Mouse (Mus musculus): ENCODE measurements around the gene Myh15. TPM values are rescaled to one million over a fixed set of nuclear protein-coding genes. Genes with fewer than 3 reads are reported as not detected.
"Not testable (repeated sequence)": the region's sequence is repeated elsewhere in the genome, so short reads cannot be mapped to it uniquely, and the experiment has no call there.

The Myh15 gene
- polyA plus RNA-seq, 1 experiment from 2014 or later = not detected

DNA sequence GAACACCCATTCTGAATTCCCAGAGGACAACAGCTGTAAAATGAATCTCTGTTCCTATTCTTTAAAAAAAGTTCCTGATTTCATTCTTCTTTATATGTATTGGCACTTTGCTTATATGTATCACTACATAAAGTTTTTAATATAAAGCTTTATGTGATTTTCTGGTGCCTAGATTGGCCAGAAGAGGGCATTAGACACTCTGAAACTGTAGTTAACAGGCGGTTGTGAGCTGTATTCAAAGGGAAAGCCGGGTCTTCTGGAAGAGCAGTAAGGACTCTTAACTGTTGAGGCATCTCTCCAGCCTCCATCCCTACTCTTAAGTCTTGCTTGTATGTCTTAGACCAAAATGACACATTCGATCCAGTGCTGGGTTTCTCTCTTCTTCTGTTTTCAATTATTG lies 139.0 kb downstream of the Myh15 start:
- Histone ChIP-seq H3K27me3 (ENCODE audit: control insufficient read depth, insufficient read depth, low read length) (no peaks in the 10 kb centered on the region), H3K4me3 (ENCODE audit: low read depth, low read length) (no peak overlapping the region), H3K9ac (ENCODE audit: low read depth, low read length) (no peak overlapping the region), H3K4me2 (no peak overlapping the region), H3K27ac (ENCODE audit: low read depth, low read length) (no peak overlapping the region), H3K9me3 (replicated peaks; ENCODE audit: control insufficient read depth, low read length) (no peaks in the 10 kb centered on the region), H3K36me3 (ENCODE audit: control insufficient read depth, insufficient read depth, low read length) (no peaks in the 10 kb centered on the region), H3K4me1 (ENCODE audit: control insufficient read depth, insufficient read depth, low read length) (no peaks in the 10 kb centered on the region)
- 60% methylated on average over 3 of the region's 3 CpGs for WGBS (ENCODE audit: insufficient replicate concordance)
- no peak for ATAC-seq (replicated peaks; ENCODE audit: insufficient number of reproducible peaks, low FRiP score, low TSS enrichment)

DNA sequence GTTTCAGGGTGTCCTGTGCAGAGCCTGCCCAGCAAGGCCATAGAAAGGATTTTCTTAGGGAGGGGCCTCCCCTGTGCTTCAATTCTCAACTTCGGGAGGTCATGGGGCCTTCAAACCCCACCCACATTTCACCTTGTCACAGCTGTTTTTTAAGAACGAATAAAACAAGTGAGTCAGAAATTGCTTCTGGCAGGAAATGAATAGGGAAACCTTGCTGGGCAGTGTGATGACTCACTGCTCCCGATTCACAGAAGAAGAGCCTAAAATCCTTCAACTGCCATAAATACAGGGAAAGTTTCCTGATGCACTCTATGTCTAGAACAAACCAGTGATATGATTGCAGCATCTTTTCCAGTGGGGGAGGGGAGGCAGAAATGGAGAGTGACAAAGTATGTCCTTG lies 140.7 kb downstream of the Myh15 start:
- Histone ChIP-seq H3K4me1 (ENCODE audit: control insufficient read depth, insufficient read depth, low read length) (no peaks in the 10 kb centered on the region), H3K4me3 (ENCODE audit: low read depth, low read length) (no peak overlapping the region), H3K9ac (ENCODE audit: low read depth, low read length) (no peak overlapping the region), H3K4me2 (no peak overlapping the region), H3K27me3 (ENCODE audit: control insufficient read depth, insufficient read depth, low read length) (no peaks in the 10 kb centered on the region), H3K9me3 (replicated peaks; ENCODE audit: control insufficient read depth, low read length) (no peaks in the 10 kb centered on the region), H3K36me3 (ENCODE audit: control insufficient read depth, insufficient read depth, low read length) (no peaks in the 10 kb centered on the region), H3K27ac (ENCODE audit: low read depth, low read length) (no peak overlapping the region)
- 57% methylated on average over 3 of the region's 3 CpGs for WGBS (ENCODE audit: insufficient replicate concordance)
- ATAC-seq (replicated peaks; ENCODE audit: insufficient number of reproducible peaks, low FRiP score, low TSS enrichment) = no peak

DNA sequence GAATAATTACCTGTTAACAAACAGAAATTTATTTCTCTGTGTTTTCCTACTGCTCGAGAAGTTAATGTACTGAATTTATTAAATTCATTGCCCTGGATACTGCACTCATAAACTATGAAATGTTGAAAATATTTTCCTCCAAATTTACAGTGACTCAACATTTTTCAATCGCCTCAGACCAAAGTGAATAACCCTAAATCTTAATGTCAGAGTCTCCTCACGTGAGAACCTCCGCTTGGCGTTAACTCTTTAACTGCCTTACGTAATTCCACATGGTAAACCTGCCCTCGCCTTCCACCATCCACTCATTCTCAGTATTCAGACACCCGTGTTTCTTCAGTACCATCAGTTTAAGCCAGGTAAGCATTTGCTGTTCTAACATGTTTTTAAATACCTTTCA lies 166.4 kb downstream of the Myh15 start:
- no peak overlapping the region for H3K4me2 ChIP-seq
- no peaks in the 10 kb centered on the region for H3K36me3 ChIP-seq (ENCODE audit: control insufficient read depth, insufficient read depth, low read length)
- no peak for ATAC-seq (replicated peaks; ENCODE audit: insufficient number of reproducible peaks, low FRiP score, low TSS enrichment)
- WGBS (ENCODE audit: insufficient replicate concordance) = 76% methylated on average over 8 of the region's 8 CpGs
- no peak overlapping the region for H3K4me3 ChIP-seq (ENCODE audit: low read depth, low read length)
- H3K9me3 ChIP-seq (replicated peaks; ENCODE audit: control insufficient read depth, low read length) = peaks cover 2% of the 10 kb centered on the region; the same call in 1 of the 2 replicates
- H3K9ac ChIP-seq (ENCODE audit: low read depth, low read length) = no peak overlapping the region
- H3K27ac ChIP-seq (ENCODE audit: low read depth, low read length) = no peak overlapping the region
- no peaks in the 10 kb centered on the region for H3K27me3 ChIP-seq (ENCODE audit: control insufficient read depth, insufficient read depth, low read length)
- no peaks in the 10 kb centered on the region for H3K4me1 ChIP-seq (ENCODE audit: control insufficient read depth, insufficient read depth, low read length)

DNA sequence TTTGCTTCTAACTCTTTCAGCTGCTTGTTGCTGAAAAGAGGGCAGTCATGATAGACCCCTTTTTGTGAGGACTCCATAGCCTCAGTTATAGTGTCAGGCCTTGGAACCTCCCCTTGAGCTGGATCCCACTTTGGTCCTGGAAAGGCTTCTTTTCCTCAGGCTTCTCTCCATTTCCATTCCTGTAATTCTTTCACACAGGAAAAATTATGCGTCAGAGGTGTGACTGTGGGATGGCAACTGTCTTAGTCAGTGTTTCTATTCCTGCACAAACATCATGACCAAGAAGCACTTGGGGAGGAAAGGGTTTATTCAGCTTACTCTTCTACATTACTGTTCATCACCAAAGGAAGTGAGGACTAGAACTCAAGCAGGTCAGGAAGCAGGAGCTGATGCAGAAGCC lies 186.2 kb downstream of the Myh15 start:
- not testable (repeated sequence) for H3K27ac ChIP-seq (ENCODE audit: low read depth, low read length); H3K9me3 ChIP-seq (replicated peaks; ENCODE audit: control insufficient read depth, low read length); H3K4me2 ChIP-seq; H3K4me1 ChIP-seq (ENCODE audit: control insufficient read depth, insufficient read depth, low read length); H3K4me3 ChIP-seq (ENCODE audit: low read depth, low read length); H3K9ac ChIP-seq (ENCODE audit: low read depth, low read length); H3K36me3 ChIP-seq (ENCODE audit: control insufficient read depth, insufficient read depth, low read length); H3K27me3 ChIP-seq (ENCODE audit: control insufficient read depth, insufficient read depth, low read length); ATAC-seq (replicated peaks; ENCODE audit: insufficient number of reproducible peaks, low FRiP score, low TSS enrichment)
- 83% methylated on average over 1 of the region's 1 CpGs for WGBS (ENCODE audit: insufficient replicate concordance)

Other genes with a start within 250 kb of the Myh15 start
- not detected in 2 replicates for gene Retnlb, start 240.6 kb upstream of the Myh15 start, polyA plus RNA-seq (2014; fragmentation: Nextera tagmentation; extraction: Ambion mirVana)
- gene Retnla, start 214.9 kb upstream of the Myh15 start, polyA plus RNA-seq (2014; fragmentation: Nextera tagmentation; extraction: Ambion mirVana) = not detected in 2 replicates
- not detected in 2 replicates for gene Retnlg, start 184.9 kb upstream of the Myh15 start, polyA plus RNA-seq (2014; fragmentation: Nextera tagmentation; extraction: Ambion mirVana)
- 26.3 and 27.8 TPM in 2 replicates for gene Dzip3, start 63.3 kb upstream of the Myh15 start, polyA plus RNA-seq (2014; fragmentation: Nextera tagmentation; extraction: Ambion mirVana)
- 30.0 and 32.3 TPM in 2 replicates for gene Cip2a, start 63.3 kb upstream of the Myh15 start, polyA plus RNA-seq (2014; fragmentation: Nextera tagmentation; extraction: Ambion mirVana)

All from heart, embryonic 11.5 days (tissue).